Mouse (Mus musculus) neural tube, embryonic 15.5 days (tissue): ENCODE results near the gene Eif4b. TPM values are rescaled to one million over a fixed set of nuclear protein-coding genes. Genes with fewer than 3 reads are reported as not detected.
A peak's percentile ranks its signal among the peaks of the same experiment; 100 is the strongest.

ENCODE experiments used
- ATAC-seq: fragments of 200-750 bp; cut with Nextera tagmentation; 2 replicates; pipeline ENCODE4 v1.8.0; 2017; ENCODE audit warnings: mild to moderate bottlenecking, moderate TSS enrichment, moderate library complexity; ENCODE audit not compliant: low FRiP score
- H3K27ac ChIP-seq: fragments of 300-500 bp; sonication (generic); replicated peaks from 2 replicates; pipeline ENCODE4 v1.5.1; 2015; ENCODE audit warnings: mild to moderate bottlenecking, inconsistent platforms
- H3K27me3 ChIP-seq: fragments of 300-500 bp; sonication (generic); replicated peaks from 2 replicates; pipeline ENCODE4 v1.6.1; 2015; ENCODE audit warnings: inconsistent platforms
- H3K36me3 ChIP-seq: fragments of 300-500 bp; sonication (generic); 2 replicates; pipeline ENCODE4 v1.6.1; 2015; ENCODE audit warnings: inconsistent platforms
- H3K4me1 ChIP-seq: fragments of 300-500 bp; sonication (generic); 2 replicates; pipeline ENCODE4 v1.6.1; 2015; ENCODE audit warnings: inconsistent platforms
- H3K4me2 ChIP-seq: fragments of 300-500 bp; sonication (generic); 2 replicates; pipeline ENCODE4 v1.6.1; 2015; ENCODE audit warnings: inconsistent platforms, mild to moderate bottlenecking, moderate library complexity
- H3K4me3 ChIP-seq: fragments of 300-500 bp; sonication (generic); replicated peaks from 2 replicates; pipeline ENCODE4 v1.5.1; 2015; ENCODE audit warnings: mild to moderate bottlenecking, inconsistent platforms
- H3K9ac ChIP-seq: fragments of 300-500 bp; sonication (generic); replicated peaks from 2 replicates; pipeline ENCODE4 v1.6.1; 2015; ENCODE audit warnings: mild to moderate bottlenecking, inconsistent platforms
- H3K9me3 ChIP-seq: fragments of 300-500 bp; sonication (generic); replicated peaks from 2 replicates; pipeline ENCODE4 v1.6.1; 2016; ENCODE audit warnings: inconsistent platforms
- WGBS: fragments of 180-500 bp; shearing (Covaris S2); methylation state at CpG from one replicate; pipeline ENCODE4 v1.1.7; 2015; ENCODE audit warnings: mixed read lengths; 5-methylcytosine and 5-hydroxymethylcytosine counted together
- polyA plus RNA-seq: library from polyadenylated mRNA; unstranded; fragments of >200 nt; fragmentation: Nextera tagmentation; extraction: Ambion mirVana; gene quantifications from 2 replicates; pipeline ENCODE4 v1.2.1, GENCODE M21; 2015

Eif4b gene
- polyA plus RNA-seq, 1 experiment from 2014 or later: 72.6 TPM

DNA sequence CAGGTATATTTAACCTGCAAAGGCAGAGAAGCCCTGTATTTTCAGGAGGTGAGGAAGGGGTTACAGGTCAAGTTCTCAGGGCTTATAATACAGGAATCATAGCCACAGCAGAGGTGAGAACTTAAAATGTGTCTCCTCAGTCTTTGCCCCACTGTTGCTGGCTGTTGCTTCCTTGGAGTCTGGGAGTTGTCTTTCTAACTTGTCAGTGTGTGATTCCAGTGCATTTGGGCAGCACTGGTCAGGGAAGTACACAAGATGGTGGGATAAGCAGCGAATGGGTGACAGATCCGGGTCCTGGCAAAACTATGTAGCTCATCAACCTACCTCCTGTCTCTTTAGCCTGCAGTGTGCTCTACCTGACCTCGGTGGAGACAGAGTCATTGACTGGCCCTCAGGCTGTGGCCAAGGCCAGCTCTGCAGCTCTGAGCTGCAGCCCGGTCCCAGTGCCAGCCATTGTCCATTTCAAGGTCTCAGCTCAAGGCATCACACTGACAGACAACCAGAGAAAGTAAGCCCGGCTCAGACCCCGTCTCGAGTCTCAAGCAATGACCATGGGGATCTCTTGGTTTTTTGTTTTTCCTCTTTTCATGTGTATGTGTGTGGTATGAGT is 41.2 kb downstream of the Eif4b start:
- no peak for ATAC-seq
- no peaks in the 10 kb centered on the region for H3K27me3 ChIP-seq
- H3K4me2 ChIP-seq: no peak overlapping the region
- peaks cover 24% of the 10 kb centered on the region for H3K4me1 ChIP-seq
- peaks cover 43% of the 10 kb centered on the region for H3K36me3 ChIP-seq
- H3K27ac ChIP-seq: no peak overlapping the region
- WGBS: 89% methylated on average over 7 of the region's 7 CpGs
- no peak overlapping the region for H3K4me3 ChIP-seq
- H3K9ac ChIP-seq: no peak overlapping the region
- H3K9me3 ChIP-seq: no peaks in the 10 kb centered on the region

DNA sequence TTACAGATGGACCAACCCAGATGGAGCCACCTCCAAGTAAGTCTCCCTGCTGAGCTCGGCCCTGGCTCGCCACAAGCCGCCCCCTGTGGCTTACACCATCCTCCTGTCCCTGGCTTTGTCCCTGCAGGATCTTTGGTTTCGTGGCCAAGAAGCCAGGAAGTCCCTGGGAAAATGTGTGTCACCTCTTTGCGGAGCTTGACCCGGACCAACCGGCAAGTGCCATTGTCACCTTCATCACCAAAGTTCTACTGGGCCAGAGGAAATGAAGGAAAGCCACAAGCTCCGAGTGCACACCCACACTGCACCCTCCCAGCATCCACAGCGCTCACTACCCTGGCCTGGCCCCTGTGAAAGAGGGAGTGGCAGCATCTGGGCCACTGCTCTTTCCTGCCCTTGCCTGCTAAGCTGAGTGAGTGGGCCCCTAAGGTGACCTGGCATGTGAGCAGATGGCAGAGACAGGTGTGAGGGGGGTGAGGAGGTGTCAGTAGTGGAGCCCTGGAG is 42.2 kb downstream of the Eif4b start:
- Histone ChIP-seq H3K27ac (peak overlapping the region; percentile 29), H3K4me2 (no peak overlapping the region), H3K36me3 (peaks cover 52% of the 10 kb centered on the region), H3K9me3 (no peaks in the 10 kb centered on the region), H3K27me3 (no peaks in the 10 kb centered on the region), H3K9ac (no peak overlapping the region), H3K4me1 (peaks cover 24% of the 10 kb centered on the region), H3K4me3 (no peak overlapping the region)
- 70% methylated on average over 9 of the region's 9 CpGs for WGBS
- ATAC-seq: no peak

DNA sequence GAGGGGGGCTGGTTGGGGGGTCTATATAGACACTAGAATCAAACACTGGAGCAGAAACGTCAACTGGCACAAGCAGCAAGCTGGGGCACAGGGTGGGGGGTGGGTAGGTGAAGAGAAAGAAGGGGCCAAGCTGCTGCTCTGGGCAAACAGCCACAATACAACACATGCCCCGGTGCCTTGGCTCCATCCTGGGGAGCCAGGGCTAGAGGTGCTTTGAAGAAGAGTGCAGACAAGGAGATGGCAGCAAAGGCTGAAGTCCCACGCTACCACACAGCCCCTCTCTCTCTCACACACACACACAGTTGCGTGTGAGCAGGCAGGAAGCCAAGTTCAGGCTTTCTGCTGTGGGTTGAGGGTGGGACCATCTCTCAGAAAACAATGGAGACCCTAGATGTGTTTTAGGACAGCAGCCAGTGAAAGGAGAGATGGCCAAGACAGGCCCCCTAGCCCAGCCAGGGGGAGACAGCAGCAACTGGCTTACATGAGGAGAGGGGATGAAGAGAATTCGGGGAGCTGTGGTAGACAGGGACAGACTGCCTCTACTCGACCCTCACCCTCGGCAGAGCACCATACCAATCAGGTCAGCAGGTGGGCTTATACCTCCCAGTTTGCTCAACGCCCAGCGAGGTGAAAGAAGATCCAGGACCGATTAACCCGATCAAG is 43.3 kb downstream of the Eif4b start:
- H3K4me2 ChIP-seq: no peak overlapping the region
- peaks cover 24% of the 10 kb centered on the region for H3K4me1 ChIP-seq
- H3K36me3 ChIP-seq: peaks cover 63% of the 10 kb centered on the region
- no peaks in the 10 kb centered on the region for H3K27me3 ChIP-seq
- no peak overlapping the region for H3K9ac ChIP-seq
- 68% methylated on average over 11 of the region's 11 CpGs for WGBS
- H3K4me3 ChIP-seq: no peak overlapping the region
- ATAC-seq: peak; percentile 45
- peak overlapping the region; percentile 29 for H3K27ac ChIP-seq
- H3K9me3 ChIP-seq: no peaks in the 10 kb centered on the region

DNA sequence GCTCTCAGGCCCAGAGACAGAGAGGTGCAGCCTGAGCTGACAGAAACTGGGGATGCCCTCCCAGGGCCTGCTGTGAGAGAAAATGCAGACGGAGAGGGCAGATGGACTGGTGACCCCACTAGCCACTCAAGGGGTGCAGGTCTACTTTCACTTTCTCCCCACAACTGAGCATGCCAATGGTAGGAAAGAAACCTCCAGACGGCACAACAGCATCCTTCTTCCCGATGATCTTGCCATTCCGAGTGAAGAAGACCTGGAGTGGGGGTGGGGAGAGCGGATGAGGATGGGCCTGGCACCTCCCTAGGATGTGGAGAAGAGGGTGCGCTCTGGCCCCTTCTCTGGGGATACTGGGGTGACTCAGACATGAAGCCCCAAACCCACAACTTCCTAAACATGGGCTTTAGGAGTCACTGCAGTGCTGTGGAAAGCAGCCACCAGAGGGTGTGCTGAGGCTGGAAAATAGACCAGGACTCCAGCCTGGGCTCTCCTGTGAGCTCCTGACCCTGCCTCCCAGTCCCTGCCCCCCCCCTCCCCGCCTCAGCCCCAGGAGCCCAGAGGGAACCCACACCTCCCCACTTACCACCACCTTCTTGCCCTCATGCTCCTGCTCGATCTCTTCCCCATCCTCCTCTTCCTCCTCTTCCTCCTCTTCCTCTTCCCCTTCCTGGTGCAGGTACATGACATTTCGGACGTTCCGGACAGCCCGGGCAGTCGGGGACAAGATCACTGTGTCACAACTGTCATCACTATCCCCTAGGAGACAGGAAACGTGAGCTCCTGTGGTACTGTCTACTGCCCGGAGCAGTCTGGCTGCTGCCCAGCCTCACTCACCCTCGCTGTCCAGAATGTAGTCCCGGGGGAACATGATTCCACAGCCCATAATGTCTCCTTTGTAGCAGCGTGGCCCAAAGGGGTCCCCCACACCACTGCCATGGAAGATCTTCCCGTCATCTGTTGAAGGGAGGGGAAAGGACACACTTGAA is 44.2 kb downstream of the Eif4b start:
- Histone ChIP-seq H3K4me1 (peaks cover 24% of the 10 kb centered on the region), H3K9me3 (no peaks in the 10 kb centered on the region), H3K4me3 (no peak overlapping the region), H3K27me3 (no peaks in the 10 kb centered on the region), H3K36me3 (peaks cover 65% of the 10 kb centered on the region), H3K27ac (peak overlapping the region; percentile 29), H3K4me2 (no peak overlapping the region), H3K9ac (no peak overlapping the region)
- 75% methylated on average over 19 of the region's 19 CpGs for WGBS
- ATAC-seq: no peak

DNA sequence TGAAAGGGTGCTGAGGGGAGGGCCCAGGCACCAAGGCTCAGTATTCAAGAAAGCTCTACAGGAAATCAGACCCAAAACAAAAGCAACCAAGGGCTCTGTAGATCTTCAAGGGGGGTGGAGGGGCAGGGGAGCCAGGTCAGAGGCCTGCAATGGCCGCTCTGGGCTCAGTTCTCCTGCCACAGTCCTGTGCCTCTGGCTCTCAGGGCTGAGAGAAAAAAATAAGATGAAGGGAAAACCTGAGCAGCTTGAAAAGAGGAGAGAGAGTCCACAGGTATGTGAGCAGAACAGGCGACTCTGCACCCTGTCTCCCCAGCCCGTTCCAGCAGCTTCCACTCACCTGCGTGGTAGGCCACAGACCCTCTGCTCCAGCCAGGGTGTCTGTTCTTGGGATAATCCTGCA is 45.0 kb downstream of the Eif4b start:
- Histone ChIP-seq H3K4me1 (peaks cover 24% of the 10 kb centered on the region), H3K27me3 (no peaks in the 10 kb centered on the region), H3K9me3 (no peaks in the 10 kb centered on the region), H3K9ac (no peak overlapping the region), H3K4me2 (no peak overlapping the region), H3K27ac (no peak overlapping the region), H3K36me3 (peaks cover 70% of the 10 kb centered on the region), H3K4me3 (no peak overlapping the region)
- ATAC-seq: no peak
- WGBS: 91% methylated on average over 4 of the region's 4 CpGs

DNA sequence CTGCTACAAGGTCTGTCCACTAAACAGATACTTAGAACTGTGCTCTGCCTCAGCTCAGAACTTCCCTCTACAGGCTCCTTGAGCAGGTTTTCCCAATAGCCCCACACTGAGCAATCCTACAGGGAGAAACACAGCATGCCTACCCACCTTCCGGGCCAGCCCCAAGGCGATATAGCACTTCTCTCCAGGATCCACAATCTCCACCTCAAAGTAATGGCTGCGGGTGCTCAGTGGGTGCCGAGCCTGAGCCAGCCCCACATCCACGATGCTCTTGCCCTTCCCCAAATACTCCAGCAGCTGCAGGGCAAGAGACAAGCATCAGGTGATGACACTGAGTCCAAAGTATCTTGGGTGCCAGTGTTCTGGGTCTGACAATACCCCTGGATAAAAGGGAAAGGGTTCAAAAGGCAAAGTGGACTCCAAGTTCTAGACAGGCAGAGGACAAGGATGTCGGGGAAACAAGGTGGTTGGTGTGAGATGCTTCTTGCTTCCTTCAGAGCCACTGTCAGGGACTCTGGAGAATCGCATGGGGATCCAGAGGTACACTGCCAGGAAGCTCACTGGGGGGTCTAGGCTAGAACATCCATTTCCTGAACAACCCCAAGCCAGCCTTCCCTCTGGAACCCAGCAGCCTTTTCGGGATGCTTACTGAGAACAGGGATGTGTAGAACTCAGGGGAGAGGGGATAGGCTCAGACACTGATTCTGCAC is 45.7 kb downstream of the Eif4b start:
- H3K9ac ChIP-seq: no peak overlapping the region
- no peak overlapping the region for H3K4me3 ChIP-seq
- H3K4me2 ChIP-seq: no peak overlapping the region
- H3K36me3 ChIP-seq: peaks cover 71% of the 10 kb centered on the region
- H3K9me3 ChIP-seq: no peaks in the 10 kb centered on the region
- no peak overlapping the region for H3K27ac ChIP-seq
- 79% methylated on average over 8 of the region's 8 CpGs for WGBS
- H3K27me3 ChIP-seq: no peaks in the 10 kb centered on the region
- ATAC-seq: no peak
- H3K4me1 ChIP-seq: peaks cover 24% of the 10 kb centered on the region

DNA sequence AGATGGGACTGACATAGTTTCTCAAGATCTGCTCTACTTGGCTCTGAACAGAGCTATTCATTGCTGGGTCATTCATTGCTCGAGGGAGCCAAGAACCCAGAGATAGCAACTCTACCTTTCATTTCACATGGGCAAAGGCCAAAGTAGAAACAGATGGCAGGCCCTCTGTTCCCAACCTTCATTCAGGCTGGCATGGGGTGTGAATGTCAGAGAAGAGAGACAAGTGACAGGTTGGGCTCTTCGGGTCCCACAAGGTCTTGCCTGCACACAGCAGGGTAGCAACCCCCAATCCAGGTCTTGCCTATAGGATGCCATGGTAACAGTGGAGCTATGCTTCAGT is 46.2 kb downstream of the Eif4b start:
- no peak overlapping the region for H3K27ac ChIP-seq
- ATAC-seq: no peak
- peaks cover 24% of the 10 kb centered on the region for H3K4me1 ChIP-seq
- no peaks in the 10 kb centered on the region for H3K9me3 ChIP-seq
- whole genome bisulfite sequencing: 83% methylated on average over 2 of the region's 2 CpGs
- no peaks in the 10 kb centered on the region for H3K27me3 ChIP-seq
- peaks cover 77% of the 10 kb centered on the region for H3K36me3 ChIP-seq
- H3K4me2 ChIP-seq: no peak overlapping the region
- H3K9ac ChIP-seq: no peak overlapping the region
- H3K4me3 ChIP-seq: no peak overlapping the region

DNA sequence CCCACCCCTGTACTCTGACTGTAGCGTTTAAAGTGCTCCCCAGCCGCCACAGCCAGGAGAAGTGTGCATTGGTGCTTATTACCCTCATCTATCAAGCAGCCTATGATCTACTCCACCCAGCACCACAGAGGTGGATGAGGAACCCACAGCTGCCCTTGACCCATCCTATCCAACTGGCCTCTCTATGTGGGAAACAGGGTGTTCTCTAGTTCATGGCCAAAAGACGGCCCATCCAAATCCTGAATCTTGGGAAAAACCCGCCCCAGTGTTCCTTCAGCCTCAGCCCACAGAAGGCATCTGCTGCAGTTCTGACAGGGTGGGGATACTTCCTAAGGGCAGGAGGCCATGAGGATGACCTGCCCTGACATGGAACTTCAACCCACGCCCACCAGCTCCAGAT is 47.0 kb downstream of the Eif4b start:
- no peak overlapping the region for H3K4me2 ChIP-seq
- H3K4me1 ChIP-seq: peaks cover 24% of the 10 kb centered on the region
- H3K9me3 ChIP-seq: no peaks in the 10 kb centered on the region
- whole genome bisulfite sequencing: 85% methylated on average over 5 of the region's 5 CpGs
- H3K27ac ChIP-seq: no peak overlapping the region
- no peak for ATAC-seq
- H3K9ac ChIP-seq: no peak overlapping the region
- peaks cover 80% of the 10 kb centered on the region for H3K36me3 ChIP-seq
- H3K4me3 ChIP-seq: no peak overlapping the region
- H3K27me3 ChIP-seq: no peaks in the 10 kb centered on the region

DNA sequence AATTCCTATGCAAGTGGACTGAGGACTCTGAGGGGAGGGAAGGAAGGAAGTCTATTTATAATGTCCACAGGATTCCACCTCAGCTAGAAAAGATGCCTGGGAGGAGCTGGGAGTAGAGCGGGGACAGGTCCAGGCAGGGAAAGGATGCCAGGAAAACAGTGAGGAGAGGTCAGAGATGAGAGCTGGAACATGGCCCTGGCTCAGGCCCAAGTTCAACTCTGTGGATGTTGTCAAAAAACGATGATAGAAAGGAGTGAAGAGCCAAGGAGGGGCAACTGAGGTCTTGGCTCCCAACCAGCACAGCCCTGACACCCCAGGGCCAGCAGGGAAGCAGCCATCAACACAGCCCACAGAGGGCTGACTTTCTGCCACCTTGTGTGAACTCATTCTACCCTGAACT is 52.7 kb downstream of the Eif4b start:
- Histone ChIP-seq H3K4me1 (no peaks in the 10 kb centered on the region), H3K36me3 (peaks cover 81% of the 10 kb centered on the region), H3K4me2 (no peak overlapping the region), H3K27ac (no peak overlapping the region), H3K9ac (no peak overlapping the region), H3K9me3 (no peaks in the 10 kb centered on the region), H3K27me3 (no peaks in the 10 kb centered on the region), H3K4me3 (no peak overlapping the region)
- ATAC-seq: no peak
- 79% methylated on average over 2 of the region's 2 CpGs for WGBS

DNA sequence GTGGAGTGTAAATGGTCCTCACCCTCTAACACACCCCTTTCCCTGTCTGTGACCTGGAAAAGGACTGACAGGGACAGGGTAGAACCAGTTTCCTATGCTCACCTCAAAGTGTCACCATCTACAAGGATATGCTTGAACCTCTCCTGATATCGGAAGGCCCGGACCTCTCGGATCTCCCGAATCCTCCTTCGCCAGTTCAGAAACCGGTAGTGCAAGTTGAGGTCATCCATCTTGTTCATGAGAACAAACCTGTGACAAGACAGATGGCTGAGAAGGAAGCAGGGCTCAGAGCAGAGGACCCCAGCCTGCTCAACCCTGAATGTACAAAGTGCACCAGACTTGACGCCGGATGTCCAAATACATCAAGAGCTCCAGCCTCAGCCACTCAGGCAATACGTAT is 59.7 kb downstream of the Eif4b start:
- Histone ChIP-seq H3K9ac (no peak overlapping the region), H3K4me3 (no peak overlapping the region), H3K27ac (no peak overlapping the region), H3K36me3 (peaks cover 51% of the 10 kb centered on the region), H3K9me3 (no peaks in the 10 kb centered on the region), H3K4me2 (no peak overlapping the region), H3K27me3 (no peaks in the 10 kb centered on the region), H3K4me1 (peaks cover 27% of the 10 kb centered on the region)
- no peak for ATAC-seq
- WGBS: 89% methylated on average over 9 of the region's 9 CpGs

DNA sequence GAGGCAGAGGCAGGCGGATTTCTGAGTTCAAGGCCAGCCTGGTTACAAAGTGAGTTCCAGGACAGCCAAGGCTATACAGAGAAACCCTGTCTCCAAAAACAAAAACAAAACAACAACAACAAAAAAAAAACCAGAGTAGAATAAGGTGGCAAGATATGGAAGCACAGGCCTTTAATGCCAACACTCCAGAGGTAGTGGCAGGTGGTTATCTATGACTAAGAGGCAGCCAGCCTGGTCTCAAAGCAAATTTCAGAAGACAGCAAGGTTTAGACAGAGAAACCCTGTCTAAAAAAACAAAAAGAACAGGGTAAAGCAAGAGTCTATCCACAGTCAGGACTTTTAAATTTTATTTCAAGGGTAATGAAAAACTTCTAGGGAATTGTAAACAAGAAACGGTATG is 61.1 kb downstream of the Eif4b start:
- peak overlapping the region; percentile 92; the same call in 1 of the 2 replicates for H3K4me3 ChIP-seq
- 86% methylated on average over 2 of the region's 2 CpGs for whole genome bisulfite sequencing

More for the DNA sequence above, 61.1 kb downstream of the Eif4b start:
- Histone ChIP-seq H3K27me3 (no peaks in the 10 kb centered on the region), H3K27ac (no peak overlapping the region), H3K9me3 (no peaks in the 10 kb centered on the region), H3K9ac (no peak overlapping the region), H3K4me1 (peaks cover 27% of the 10 kb centered on the region), H3K4me2 (peak overlapping the region; percentile 65), H3K36me3 (peaks cover 37% of the 10 kb centered on the region)
- ATAC-seq: no peak
